Mouse (Mus musculus) hindbrain, embryonic 10.5 days (tissue): Measurements from ENCODE around the gene Ldah. TPM values are rescaled to one million over a fixed set of nuclear protein-coding genes. Genes with fewer than 3 reads are reported as not detected.

ENCODE experiments used
- DNase-seq: peaks from one replicate; pipeline ENCODE4 v3.0.0-alpha.2; 2017; ENCODE audit warnings: low spot score
- H3K27ac ChIP-seq: fragments of 300-500 bp; sonication (generic); 2 replicates; pipeline ENCODE4 v1.5.1; 2016; ENCODE audit warnings: mild to moderate bottlenecking, moderate library complexity
- H3K27me3 ChIP-seq: fragments of 300-500 bp; sonication (generic); 2 replicates; pipeline ENCODE4 v1.6.1; 2016; ENCODE audit warnings: mild to moderate bottlenecking; ENCODE audit not compliant: poor library complexity, insufficient read depth, severe bottlenecking
- H3K36me3 ChIP-seq: fragments of 300-500 bp; sonication (generic); 2 replicates; pipeline ENCODE4 v1.6.1; 2016; ENCODE audit warnings: mild to moderate bottlenecking, moderate library complexity
- H3K4me1 ChIP-seq: fragments of 300-500 bp; sonication (generic); replicated peaks from 2 replicates; pipeline ENCODE4 v1.6.1; 2016; ENCODE audit warnings: mild to moderate bottlenecking
- H3K4me3 ChIP-seq: fragments of 300-500 bp; sonication (generic); 2 replicates; pipeline ENCODE4 v1.5.1; 2016; ENCODE audit warnings: mild to moderate bottlenecking, moderate library complexity
- H3K9me3 ChIP-seq: fragments of 300-500 bp; sonication (generic); 2 replicates; pipeline ENCODE4 v1.6.1; 2016; ENCODE audit warnings: mild to moderate bottlenecking, moderate library complexity
- WGBS: fragments of 180-500 bp; shearing (Covaris S2); methylation state at CpG from one replicate; pipeline ENCODE4 v1.1.7; 2016; 5-methylcytosine and 5-hydroxymethylcytosine counted together
- polyA plus RNA-seq: library from polyadenylated mRNA; unstranded; fragments of >200 nt; fragmentation: Nextera tagmentation; extraction: Ambion mirVana; gene quantifications from 2 replicates; pipeline ENCODE4 v1.2.1, GENCODE M21; 2016

Gene Ldah
- polyA plus RNA-seq, 1 experiment from 2014 or later: 62.1 TPM

GRCm38 (mm10) chr12:8232679-8233078 is 24.8 kb downstream of the Ldah start:
- Histone ChIP-seq H3K27me3 (no peaks in the 10 kb centered on the region), H3K4me3 (no peak overlapping the region), H3K4me1 (no peaks in the 10 kb centered on the region), H3K36me3 (peaks cover 20% of the 10 kb centered on the region), H3K9me3 (no peaks in the 10 kb centered on the region), H3K27ac (no peak overlapping the region)
- DNase-seq: no peak
- 81% methylated on average over 3 of the region's 3 CpGs for WGBS

- Histone ChIP-seq H3K27me3 (no peaks in the 10 kb centered on the region), H3K4me1 (no peaks in the 10 kb centered on the region), H3K36me3 (peaks cover 30% of the 10 kb centered on the region), H3K4me3 (no peak overlapping the region), H3K27ac (no peak overlapping the region), H3K9me3 (no peaks in the 10 kb centered on the region)
- 92% methylated on average over 3 of the region's 3 CpGs for WGBS
- no peak for DNase-seq
These were observed 34.3 kb downstream of the Ldah start for GRCm38 (mm10) chr12:8242181-8242580.

GRCm38 (mm10) chr12:8244746-8245145 is 36.8 kb downstream of the Ldah start:
- DNase-seq: no peak
- peaks cover 24% of the 10 kb centered on the region; the same call in 1 of the 2 replicates for H3K36me3 ChIP-seq
- H3K27ac ChIP-seq: no peak overlapping the region
- no peaks in the 10 kb centered on the region for H3K27me3 ChIP-seq
- H3K9me3 ChIP-seq: no peaks in the 10 kb centered on the region
- H3K4me3 ChIP-seq: no peak overlapping the region
- 82% methylated on average over 4 of the region's 4 CpGs for WGBS
- no peaks in the 10 kb centered on the region for H3K4me1 ChIP-seq

GRCm38 (mm10) chr12:8260297-8260696 is 52.4 kb downstream of the Ldah start:
- no peak overlapping the region for H3K27ac ChIP-seq
- WGBS: 88% methylated on average over 2 of the region's 2 CpGs
- no peaks in the 10 kb centered on the region for H3K27me3 ChIP-seq
- no peak overlapping the region for H3K4me3 ChIP-seq
- 0 out of 2 replicates have a peak, but pooled peaks cover 2% of the 10 kb centered on the region for H3K4me1 ChIP-seq
- DNase-seq: no peak
- 0 out of 2 replicates have a peak, but pooled peaks cover 3% of the 10 kb centered on the region for H3K36me3 ChIP-seq
- H3K9me3 ChIP-seq: no peaks in the 10 kb centered on the region

- no peaks in the 10 kb centered on the region for H3K9me3 ChIP-seq
- 0 out of 2 replicates have a peak, but pooled peaks cover 2% of the 10 kb centered on the region for H3K4me1 ChIP-seq
- DNase-seq: no peak
- 94% methylated on average over 7 of the region's 7 CpGs for WGBS
- peaks cover 11% of the 10 kb centered on the region; the same call in 1 of the 2 replicates for H3K36me3 ChIP-seq
- no peak overlapping the region for H3K4me3 ChIP-seq
- H3K27ac ChIP-seq: no peak overlapping the region
- no peaks in the 10 kb centered on the region for H3K27me3 ChIP-seq
These were observed 58.4 kb downstream of the Ldah start for GRCm38 (mm10) chr12:8266311-8266710.

- DNase-seq: no peak
- Histone ChIP-seq H3K36me3 (peaks cover 11% of the 10 kb centered on the region; the same call in 1 of the 2 replicates), H3K4me3 (no peak overlapping the region), H3K9me3 (no peaks in the 10 kb centered on the region), H3K4me1 (no peaks in the 10 kb centered on the region), H3K27me3 (no peaks in the 10 kb centered on the region), H3K27ac (no peak overlapping the region)
- 94% methylated on average over 11 of the region's 11 CpGs for WGBS
These were observed 61.7 kb downstream of the Ldah start for GRCm38 (mm10) chr12:8269627-8270026.

- Histone ChIP-seq H3K4me1 (no peaks in the 10 kb centered on the region), H3K27me3 (no peaks in the 10 kb centered on the region), H3K27ac (no peak overlapping the region), H3K36me3 (peaks cover 11% of the 10 kb centered on the region; the same call in 1 of the 2 replicates), H3K9me3 (no peaks in the 10 kb centered on the region), H3K4me3 (no peak overlapping the region)
- no peak for DNase-seq
- 92% methylated on average over 2 of the region's 2 CpGs for WGBS
These were observed 63.5 kb downstream of the Ldah start for GRCm38 (mm10) chr12:8271405-8271804.

GRCm38 (mm10) chr12:8273471-8274171 is 65.7 kb downstream of the Ldah start:
- H3K27ac ChIP-seq: no peak overlapping the region
- no peaks in the 10 kb centered on the region for H3K4me1 ChIP-seq
- H3K27me3 ChIP-seq: no peaks in the 10 kb centered on the region
- no peaks in the 10 kb centered on the region for H3K9me3 ChIP-seq
- no peak overlapping the region for H3K4me3 ChIP-seq
- 93% methylated on average over 6 of the region's 6 CpGs for WGBS
- peaks cover 10% of the 10 kb centered on the region; the same call in 1 of the 2 replicates for H3K36me3 ChIP-seq
- no peak for DNase-seq

- Histone ChIP-seq H3K36me3 (peaks cover 7% of the 10 kb centered on the region), H3K4me1 (no peaks in the 10 kb centered on the region), H3K4me3 (no peak overlapping the region), H3K9me3 (no peaks in the 10 kb centered on the region), H3K27ac (no peak overlapping the region), H3K27me3 (no peaks in the 10 kb centered on the region)
- WGBS: 85% methylated on average over 4 of the region's 4 CpGs
- no peak for DNase-seq
These were observed 67.5 kb downstream of the Ldah start for GRCm38 (mm10) chr12:8275424-8275823.

GRCm38 (mm10) chr12:8281225-8282017 is 73.5 kb downstream of the Ldah start:
- WGBS: 87% methylated on average over 15 of the region's 15 CpGs
- Histone ChIP-seq H3K4me1 (no peaks in the 10 kb centered on the region), H3K27ac (no peak overlapping the region), H3K27me3 (no peaks in the 10 kb centered on the region), H3K9me3 (no peaks in the 10 kb centered on the region), H3K4me3 (no peak overlapping the region), H3K36me3 (peaks cover 31% of the 10 kb centered on the region)
- DNase-seq: no peak

- 65% methylated on average over 3 of the region's 3 CpGs for WGBS
- no peak overlapping the region for H3K27ac ChIP-seq
- no peaks in the 10 kb centered on the region for H3K27me3 ChIP-seq
- H3K4me1 ChIP-seq: no peaks in the 10 kb centered on the region
- no peak for DNase-seq
- peaks cover 18% of the 10 kb centered on the region for H3K36me3 ChIP-seq
- no peaks in the 10 kb centered on the region for H3K9me3 ChIP-seq
- H3K4me3 ChIP-seq: no peak overlapping the region
These were observed 80.1 kb downstream of the Ldah start for GRCm38 (mm10) chr12:8287970-8288369.

- 83% methylated on average over 6 of the region's 6 CpGs for WGBS
- no peak overlapping the region for H3K4me3 ChIP-seq
- peaks cover 11% of the 10 kb centered on the region for H3K36me3 ChIP-seq
- H3K9me3 ChIP-seq: no peaks in the 10 kb centered on the region
- no peak for DNase-seq
- peaks cover 6% of the 10 kb centered on the region for H3K27me3 ChIP-seq
- no peak overlapping the region for H3K27ac ChIP-seq
- H3K4me1 ChIP-seq: no peaks in the 10 kb centered on the region
These were observed 81.2 kb downstream of the Ldah start for GRCm38 (mm10) chr12:8289099-8289498.

GRCm38 (mm10) chr12:8289499-8289898 is 81.6 kb downstream of the Ldah start:
- Histone ChIP-seq H3K4me3 (no peak overlapping the region), H3K27ac (no peak overlapping the region), H3K9me3 (no peaks in the 10 kb centered on the region), H3K27me3 (peaks cover 10% of the 10 kb centered on the region), H3K4me1 (no peaks in the 10 kb centered on the region), H3K36me3 (peaks cover 7% of the 10 kb centered on the region; the same call in 1 of the 2 replicates)
- no peak for DNase-seq
- whole genome bisulfite sequencing: 89% methylated on average over 8 of the region's 8 CpGs
